Mouse (Mus musculus) retina, adult 2 months (tissue): Measurements from ENCODE around the gene Copb1.

Experiments
- DNase-seq: peaks from one replicate; pipeline ENCODE4 v3.0.0-alpha.2; 2012; ENCODE audit warnings: low read depth, low spot score

Copb1 gene

GRCm38 (mm10) chr7:114169996-114170395 is 84.5 kb downstream of the Copb1 start:
- no peak for DNase-seq

GRCm38 (mm10) chr7:114169381-114169780 is 85.1 kb downstream of the Copb1 start:
- no peak for DNase-seq
